Mouse (Mus musculus) liver, embryonic 11.5 days (tissue): ENCODE results near the gene Pecam1. TPM values are rescaled to one million over a fixed set of nuclear protein-coding genes. Genes with fewer than 3 reads are reported as not detected.
A peak's percentile ranks its signal among the peaks of the same experiment; 100 is the strongest.
"Not testable (repeated sequence)": the region's sequence is repeated elsewhere in the genome, so short reads cannot be mapped to it uniquely, and the experiment has no call there.

Experiments
- ATAC-seq: fragments of 200-750 bp; cut with Nextera tagmentation; replicated peaks from 2 replicates; pipeline ENCODE4 v1.8.0; 2017; ENCODE audit warnings: moderate number of reproducible peaks, mild to moderate bottlenecking, moderate TSS enrichment, moderate library complexity; ENCODE audit not compliant: low FRiP score
- DNase-seq: peaks from one replicate; pipeline ENCODE4 v3.0.0-alpha.2; 2017; ENCODE audit warnings: low spot score
- H3K27ac ChIP-seq: fragments of 300-500 bp; sonication (generic); 2 replicates; pipeline ENCODE4 v1.5.1; 2014; ENCODE audit warnings: mild to moderate bottlenecking, low read depth, low read length, control low read depth
- H3K27me3 ChIP-seq: fragments of 300-500 bp; sonication (generic); replicated peaks from 2 replicates; pipeline ENCODE4 v1.6.1; 2014; ENCODE audit warnings: low read length, mixed read lengths; ENCODE audit not compliant: control insufficient read depth, insufficient read depth
- H3K36me3 ChIP-seq: fragments of 300-500 bp; sonication (generic); 2 replicates; pipeline ENCODE4 v1.6.1; 2014; ENCODE audit warnings: mild to moderate bottlenecking, low read length, moderate library complexity, mixed read lengths; ENCODE audit not compliant: control insufficient read depth, insufficient read depth
- H3K4me1 ChIP-seq: fragments of 300-500 bp; sonication (generic); replicated peaks from 2 replicates; pipeline ENCODE4 v1.6.1; 2014; ENCODE audit warnings: low read length, mixed read lengths; ENCODE audit not compliant: control insufficient read depth, insufficient read depth
- H3K4me2 ChIP-seq: fragments of 300-500 bp; sonication (generic); 2 replicates; pipeline ENCODE4 v1.6.1; 2014; ENCODE audit warnings: mild to moderate bottlenecking, control low read depth, moderate library complexity
- H3K4me3 ChIP-seq: fragments of 300-500 bp; sonication (generic); 2 replicates; pipeline ENCODE4 v1.5.1; 2014; ENCODE audit warnings: low read depth, low read length, control low read depth
- H3K9ac ChIP-seq: fragments of 300-500 bp; sonication (generic); 2 replicates; pipeline ENCODE4 v1.6.1; 2014; ENCODE audit warnings: low read depth, low read length, control low read depth
- H3K9me3 ChIP-seq: fragments of 300-500 bp; sonication (generic); 2 replicates; pipeline ENCODE4 v1.6.1; 2016; ENCODE audit warnings: low read length, inconsistent platforms, mixed read lengths; ENCODE audit not compliant: control insufficient read depth
- WGBS: fragments of 180-500 bp; shearing (Covaris S2); extraction: QIAGEN DNeasy Blood & Tissue Kit; methylation state at CpG from one replicate; pipeline ENCODE4 v1.1.7; 2014; 5-methylcytosine and 5-hydroxymethylcytosine counted together
- polyA plus RNA-seq: library from polyadenylated mRNA; unstranded; fragments of >200 nt; fragmentation: Nextera tagmentation; extraction: Ambion mirVana; gene quantifications from 2 replicates; pipeline ENCODE4 v1.2.1, GENCODE M21; 2014

Gene Pecam1
- polyA plus RNA-seq, 1 experiment from 2014 or later, result 18.0 TPM

DNA sequence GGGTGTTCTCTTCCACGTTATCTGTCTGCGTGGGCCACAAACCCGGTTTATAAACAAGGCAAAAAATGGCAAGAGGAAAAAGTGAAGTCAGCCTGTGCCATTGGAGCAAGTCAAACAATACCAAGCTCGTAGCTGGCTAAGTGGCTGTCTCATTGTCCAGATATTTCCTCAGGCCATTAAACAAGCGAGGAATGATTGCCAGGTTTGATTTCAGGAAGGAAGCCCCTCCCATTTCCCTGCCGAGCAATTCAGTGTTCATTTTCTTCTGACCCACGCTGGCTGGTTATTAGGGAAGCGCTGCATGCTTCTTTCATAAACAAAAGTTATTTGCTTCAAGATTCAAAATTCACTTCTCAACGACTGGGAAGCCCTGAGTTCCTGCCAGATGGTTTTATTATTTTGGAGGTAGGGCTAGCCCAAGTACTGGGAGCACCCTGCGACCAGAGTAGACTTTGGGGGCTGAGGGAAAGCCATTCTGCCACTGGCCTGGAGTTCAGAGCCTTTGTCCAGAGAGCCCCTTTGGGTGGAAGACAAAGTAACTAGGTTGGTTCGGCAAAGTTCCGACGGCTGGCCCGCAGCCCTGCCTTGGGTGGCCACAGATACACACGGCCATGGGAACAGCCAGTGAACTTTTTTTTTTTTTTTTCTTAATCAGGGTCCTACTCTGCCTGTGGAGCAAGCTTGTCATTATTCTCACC is 90.7 kb downstream of the Pecam1 start:
- Histone ChIP-seq H3K27me3 (no peaks in the 10 kb centered on the region), H3K4me1 (peaks cover 20% of the 10 kb centered on the region), H3K27ac (peak overlapping the region; percentile 63), H3K9me3 (no peaks in the 10 kb centered on the region), H3K36me3 (no peaks in the 10 kb centered on the region), H3K9ac (no peak overlapping the region), H3K4me3 (no peak overlapping the region), H3K4me2 (no peak overlapping the region)
- no peak for ATAC-seq
- WGBS, result 49% methylated on average over 15 of the region's 15 CpGs
- DNase-seq, result no peak

DNA sequence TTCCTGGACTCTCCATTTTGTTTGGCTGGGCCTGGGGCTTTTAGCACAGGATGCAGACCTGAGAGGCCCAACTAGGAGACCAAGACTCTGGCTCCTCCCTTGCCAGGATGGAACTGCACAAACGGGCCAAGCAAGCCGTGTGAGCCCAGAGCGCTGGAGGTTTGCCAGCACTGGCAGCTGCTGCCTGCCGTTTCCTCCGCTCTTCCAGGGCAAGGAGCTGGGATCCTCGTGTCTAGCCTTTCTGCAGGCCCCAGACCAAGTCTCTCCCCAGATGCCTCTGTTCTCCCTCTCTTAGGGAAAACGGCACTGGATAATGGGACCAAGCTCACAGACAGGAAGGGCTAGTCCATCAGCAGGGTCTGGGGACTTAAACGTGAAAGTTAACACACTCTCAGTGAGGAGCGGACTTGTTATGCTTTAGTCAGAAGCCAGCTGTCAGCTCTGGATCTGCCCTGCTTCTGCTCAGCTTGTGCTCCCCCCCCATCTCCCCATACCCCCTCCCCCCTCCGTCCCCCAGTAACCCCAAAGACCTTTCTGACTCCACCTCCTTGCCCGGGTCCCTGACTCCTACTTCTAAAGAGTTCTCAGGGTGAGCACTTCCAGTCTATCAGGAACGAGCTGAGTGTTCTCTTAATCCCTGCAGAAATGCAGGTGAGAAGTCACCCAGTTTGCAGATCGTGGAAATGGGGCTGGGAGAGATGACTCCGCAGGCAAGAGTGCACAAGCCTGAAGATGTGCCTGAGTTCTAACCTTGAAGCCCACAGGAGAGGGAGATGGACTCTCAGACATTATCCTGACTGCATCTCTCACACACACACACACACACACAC is 92.2 kb downstream of the Pecam1 start:
- H3K9me3 ChIP-seq, result no peaks in the 10 kb centered on the region
- no peaks in the 10 kb centered on the region for H3K36me3 ChIP-seq
- H3K4me3 ChIP-seq, result no peak overlapping the region
- H3K27ac ChIP-seq, result peak overlapping the region; percentile 44; the same call in 1 of the 2 replicates
- DNase-seq, result no peak
- no peak overlapping the region for H3K4me2 ChIP-seq
- no peaks in the 10 kb centered on the region for H3K27me3 ChIP-seq
- H3K4me1 ChIP-seq, result peaks cover 20% of the 10 kb centered on the region
- ATAC-seq, result no peak
- peak overlapping the region; percentile 38; the same call in 1 of the 2 replicates for H3K9ac ChIP-seq
- WGBS, result 39% methylated on average over 14 of the region's 14 CpGs

GRCm38 (mm10) chr11:106656896-106657498 is 93.4 kb downstream of the Pecam1 start:
- not testable (repeated sequence) for H3K27ac ChIP-seq
- WGBS, result 63% methylated on average over 5 of the region's 5 CpGs
- peaks cover 20% of the 10 kb centered on the region for H3K4me1 ChIP-seq

DNA sequence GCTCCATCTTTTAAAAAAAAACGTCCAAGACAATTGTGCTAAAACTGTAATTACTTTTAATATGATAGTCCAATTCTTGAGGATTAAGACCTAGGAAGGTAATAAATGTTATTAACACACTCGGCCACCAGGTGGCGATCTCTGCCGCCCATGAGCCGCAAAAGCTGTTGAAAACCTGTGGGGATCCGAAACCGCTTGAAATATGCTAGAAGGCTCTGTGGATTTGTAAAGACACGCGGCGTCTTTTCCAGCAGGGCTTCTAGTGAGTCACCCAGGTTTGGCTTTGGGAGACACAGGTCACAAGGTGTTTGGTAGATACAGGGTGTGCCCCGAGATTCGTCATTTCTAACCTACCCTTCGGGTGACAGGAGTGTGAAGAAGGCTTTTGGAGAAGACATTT is 102.1 kb downstream of the Pecam1 start:
- Histone ChIP-seq H3K36me3 (no peaks in the 10 kb centered on the region), H3K9me3 (no peaks in the 10 kb centered on the region), H3K4me1 (no peaks in the 10 kb centered on the region), H3K4me3 (no peak overlapping the region), H3K9ac (no peak overlapping the region), H3K27ac (no peak overlapping the region), H3K4me2 (no peak overlapping the region), H3K27me3 (no peaks in the 10 kb centered on the region)
- WGBS, result 22% methylated on average over 13 of the region's 13 CpGs
- DNase-seq (peak; percentile 62), ATAC-seq (no peak)

More at GRCm38 (mm10) chr11:106656896-106657498, 93.4 kb downstream of the Pecam1 start:
- not testable (repeated sequence) for DNase-seq, H3K4me3 ChIP-seq, H3K4me2 ChIP-seq, H3K9me3 ChIP-seq, H3K36me3 ChIP-seq, H3K27me3 ChIP-seq, ATAC-seq, H3K9ac ChIP-seq

DNA sequence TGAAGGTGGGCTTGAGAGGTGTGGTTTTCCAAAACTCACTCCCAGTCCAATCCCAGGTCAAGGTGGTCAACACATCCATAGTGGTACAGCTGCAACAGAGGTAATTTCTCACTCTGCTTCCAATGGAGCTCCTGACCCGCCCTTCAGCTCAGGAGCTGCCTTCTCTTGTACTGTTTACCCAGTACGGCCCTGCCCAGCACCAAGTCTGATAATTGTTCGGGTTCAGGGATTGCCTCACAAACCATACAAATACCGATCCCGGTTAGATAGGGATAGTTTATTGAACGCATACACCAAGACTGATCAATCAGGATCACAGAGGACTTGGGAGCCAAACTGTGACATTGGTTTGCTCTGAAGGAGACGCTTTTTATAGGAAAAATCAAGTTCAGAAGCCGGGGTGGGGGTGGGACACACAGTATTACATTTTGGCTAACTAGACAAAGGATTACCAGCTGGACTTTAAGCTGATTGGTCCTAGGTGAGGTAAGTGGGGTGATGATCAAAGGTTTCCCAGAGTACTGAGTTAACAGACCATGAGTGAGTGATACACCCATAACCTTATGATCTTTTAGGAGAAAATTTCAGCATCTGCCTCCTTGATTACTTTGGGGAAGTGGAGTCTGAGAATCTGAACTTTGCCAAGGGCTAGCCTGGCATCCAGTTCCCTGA is 107.3 kb downstream of the Pecam1 start:
- ATAC-seq (no peak), DNase-seq (no peak)
- Histone ChIP-seq H3K36me3 (no peaks in the 10 kb centered on the region), H3K9ac (no peak overlapping the region), H3K27ac (no peak overlapping the region), H3K4me2 (no peak overlapping the region), H3K4me3 (no peak overlapping the region), H3K4me1 (peaks cover 18% of the 10 kb centered on the region), H3K9me3 (no peaks in the 10 kb centered on the region), H3K27me3 (no peaks in the 10 kb centered on the region)
- WGBS, result 64% methylated on average over 8 of the region's 8 CpGs

- Histone ChIP-seq H3K4me3 (no peak overlapping the region), H3K27me3 (no peaks in the 10 kb centered on the region), H3K27ac (no peak overlapping the region), H3K9me3 (no peaks in the 10 kb centered on the region), H3K4me1 (peaks cover 18% of the 10 kb centered on the region), H3K36me3 (no peaks in the 10 kb centered on the region), H3K9ac (no peak overlapping the region), H3K4me2 (no peak overlapping the region)
- ATAC-seq, result no peak
- no peak for DNase-seq
- WGBS, result 18% methylated on average over 1 of the region's 1 CpGs
These were observed 108.8 kb downstream of the Pecam1 start for GRCm38 (mm10) chr11:106641580-106641979.

DNA sequence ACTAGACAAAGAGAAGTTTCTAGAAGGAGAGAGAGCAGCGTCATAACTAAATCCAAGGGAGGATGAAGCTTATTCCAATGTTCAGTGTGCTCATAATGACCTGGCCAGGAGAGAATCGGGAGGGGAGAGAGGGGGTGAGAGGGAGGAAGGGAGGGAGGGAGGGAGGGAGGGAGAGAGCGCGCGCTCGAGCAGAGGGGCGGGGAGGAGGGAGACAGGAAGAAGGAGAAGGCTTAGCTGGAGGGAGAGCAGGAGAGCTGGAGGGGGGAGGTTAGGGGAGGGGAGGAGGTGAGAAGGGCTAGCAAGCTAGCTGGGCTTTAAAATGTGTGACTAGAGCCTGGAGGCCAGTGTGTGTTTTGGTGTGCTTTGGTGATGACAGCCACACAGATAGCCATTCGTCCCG is 110.4 kb downstream of the Pecam1 start:
- Histone ChIP-seq H3K4me2 (0 out of 2 replicates have a peak overlapping the region, but pooled peaks have one; percentile 30), H3K27ac (no peak overlapping the region), H3K36me3 (no peaks in the 10 kb centered on the region), H3K9ac (no peak overlapping the region), H3K4me1 (peaks cover 18% of the 10 kb centered on the region), H3K9me3 (no peaks in the 10 kb centered on the region), H3K27me3 (no peaks in the 10 kb centered on the region), H3K4me3 (no peak overlapping the region)
- 12% methylated on average over 9 of the region's 9 CpGs for WGBS
- ATAC-seq (no peak), DNase-seq (no peak)

DNA sequence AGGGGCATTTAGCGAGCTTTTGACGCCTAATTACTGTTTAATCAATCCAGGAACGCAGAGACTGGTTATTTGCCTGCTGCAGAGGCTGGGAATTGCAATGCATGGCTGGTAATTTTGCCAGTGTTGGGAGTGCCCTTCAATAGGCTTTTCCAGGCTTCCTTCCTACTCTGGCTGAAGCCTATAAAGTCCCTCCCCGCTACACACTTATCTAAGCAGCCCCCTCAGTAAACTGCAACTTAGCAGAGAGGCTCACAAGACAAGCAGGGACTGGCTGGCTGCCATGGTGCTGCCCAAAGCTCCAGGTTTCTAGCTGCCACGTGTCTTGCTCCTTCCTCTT is 111.1 kb downstream of the Pecam1 start:
- no peaks in the 10 kb centered on the region for H3K27me3 ChIP-seq
- 26% methylated on average over 5 of the region's 5 CpGs for WGBS
- DNase-seq (no peak), ATAC-seq (no peak)
- H3K4me2 ChIP-seq, result no peak overlapping the region
- H3K4me1 ChIP-seq, result peaks cover 18% of the 10 kb centered on the region
- H3K27ac ChIP-seq, result no peak overlapping the region
- no peaks in the 10 kb centered on the region for H3K36me3 ChIP-seq
- H3K4me3 ChIP-seq, result no peak overlapping the region
- no peak overlapping the region for H3K9ac ChIP-seq
- no peaks in the 10 kb centered on the region for H3K9me3 ChIP-seq
